Mouse (Mus musculus): ENCODE measurements at regions not wholly inside any gene's neighbourhood (a gene's known extent, or its start where the extent isn't known, plus 50 kb on each side); places are given as distances from the start of the nearest gene placed in this dataset.
A peak's percentile ranks its signal among the peaks of the same experiment; 100 is the strongest.

DNA sequence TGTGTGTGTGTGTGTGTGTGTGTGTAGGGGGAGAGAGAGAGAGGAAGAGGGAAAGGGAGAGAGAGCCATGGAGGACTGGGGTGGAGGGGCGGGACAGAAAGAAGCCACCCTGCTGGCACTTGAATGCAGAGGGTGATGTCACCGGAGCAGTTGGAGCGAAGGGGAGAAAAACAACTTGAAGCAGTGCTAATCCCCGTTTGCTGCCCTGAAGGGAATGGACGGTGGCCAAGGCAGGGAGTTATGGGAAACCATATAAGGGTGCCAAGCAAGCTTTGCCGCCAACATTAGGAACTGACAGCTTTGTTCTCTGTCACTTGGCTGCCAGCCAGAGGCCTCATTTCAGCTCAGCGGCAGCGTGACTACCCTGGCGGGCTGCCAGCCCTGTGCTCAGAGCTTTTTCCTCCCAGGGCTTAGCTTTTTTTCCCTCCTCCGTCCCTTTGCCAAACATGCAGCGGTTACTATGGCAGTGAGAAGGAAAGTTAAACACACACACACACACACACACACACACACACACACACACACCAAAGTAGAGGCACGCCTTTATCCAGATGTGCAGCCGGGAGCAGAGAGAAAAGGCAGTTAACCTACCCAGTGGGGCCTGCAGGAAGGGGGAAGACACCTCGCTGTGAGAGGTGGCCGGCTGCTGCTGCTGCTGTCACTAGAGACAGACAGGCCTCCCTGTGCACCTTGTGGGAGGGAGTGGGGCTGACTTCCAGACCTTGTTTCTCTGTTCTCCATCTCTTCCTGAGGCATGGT is 72.7 kb upstream of the Irf2bp2 start:
- Histone ChIP-seq H3K4me2 (peak overlapping the region; percentile 32), H3K9ac (0 out of 2 replicates have a peak overlapping the region, but pooled peaks have one; percentile 7), H3K36me3 (replicated peaks) (no peaks in the 10 kb centered on the region), H3K4me3 (no peak overlapping the region), H3K4me1 (peaks cover 72% of the 10 kb centered on the region), H3K27ac (peak overlapping the region; percentile 95), H3K27me3 (replicated peaks) (no peaks in the 10 kb centered on the region), H3K9me3 (no peaks in the 10 kb centered on the region)
- ATAC-seq (replicated peaks), result peak; percentile 84
- under 1% methylated on average over 15 of the region's 15 CpGs for WGBS

DNA sequence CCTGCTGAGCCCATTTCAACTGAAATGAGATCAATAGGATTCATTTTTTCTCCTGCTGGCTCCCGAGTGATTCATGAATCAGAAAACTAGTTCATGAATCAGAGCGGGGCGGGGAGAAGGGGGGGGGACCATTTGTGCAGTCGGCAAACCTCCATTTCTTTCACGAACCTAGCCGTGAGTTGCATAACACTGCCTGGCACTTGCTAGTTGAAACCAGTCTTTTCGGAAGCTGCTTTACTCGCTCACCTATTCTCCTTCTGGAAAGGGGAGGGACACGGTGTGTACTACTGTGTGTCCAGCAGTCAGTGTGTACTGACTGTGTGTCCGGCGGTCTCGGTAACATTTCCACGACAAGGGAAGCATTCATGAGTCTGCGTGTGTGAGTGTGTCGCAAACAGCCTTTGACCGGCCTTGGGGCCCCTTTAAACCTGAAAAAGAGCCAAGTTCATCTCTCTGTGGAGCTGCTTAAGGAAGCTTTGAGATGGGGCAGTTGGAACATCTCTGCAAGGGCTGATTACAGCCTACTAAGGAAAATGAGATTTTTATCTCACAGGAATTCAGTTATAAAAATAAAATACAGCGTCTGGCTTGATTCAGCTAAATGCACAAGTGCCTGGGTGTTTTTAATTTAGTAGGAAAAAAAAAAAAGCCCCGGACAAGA is 71.9 kb upstream of the Irf2bp2 start:
- Histone ChIP-seq H3K36me3 (replicated peaks) (no peaks in the 10 kb centered on the region), H3K9me3 (no peaks in the 10 kb centered on the region), H3K9ac (peak overlapping the region; percentile 15; the same call in 1 of the 2 replicates), H3K4me1 (peaks cover 80% of the 10 kb centered on the region), H3K4me2 (peak overlapping the region; percentile 32), H3K4me3 (no peak overlapping the region), H3K27ac (peak overlapping the region; percentile 95), H3K27me3 (replicated peaks) (no peaks in the 10 kb centered on the region)
- 5% methylated on average over 18 of the region's 18 CpGs for WGBS
- ATAC-seq (replicated peaks), result no peak

DNA sequence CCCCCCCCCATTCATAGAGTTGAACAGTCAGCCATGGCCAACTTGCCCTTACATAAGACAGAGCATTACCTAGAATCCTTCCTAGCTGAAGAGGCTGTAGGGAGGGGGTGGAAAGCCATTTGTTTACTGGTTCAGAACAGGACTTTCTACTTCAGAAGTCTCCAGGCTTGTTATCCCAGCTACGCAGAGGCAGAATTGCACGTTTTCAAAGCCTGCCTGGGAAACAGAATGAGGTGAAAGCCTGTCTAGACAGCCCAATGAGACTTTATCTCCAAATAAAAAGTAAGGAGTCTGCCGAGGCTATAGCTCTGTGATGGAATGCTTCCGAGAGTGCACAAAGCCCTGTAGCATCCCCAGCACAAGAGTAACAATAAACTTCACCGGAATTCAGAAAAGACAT is 71.1 kb upstream of the Irf2bp2 start:
- H3K4me1 ChIP-seq, result peaks cover 88% of the 10 kb centered on the region
- no peak for ATAC-seq (replicated peaks)
- H3K4me2 ChIP-seq, result no peak overlapping the region
- H3K27ac ChIP-seq, result peak overlapping the region; percentile 95
- H3K27me3 ChIP-seq (replicated peaks), result no peaks in the 10 kb centered on the region
- no peak overlapping the region for H3K4me3 ChIP-seq
- no peak overlapping the region for H3K9ac ChIP-seq
- H3K36me3 ChIP-seq (replicated peaks), result no peaks in the 10 kb centered on the region
- H3K9me3 ChIP-seq, result no peaks in the 10 kb centered on the region
- 34% methylated on average over 5 of the region's 5 CpGs for WGBS

DNA sequence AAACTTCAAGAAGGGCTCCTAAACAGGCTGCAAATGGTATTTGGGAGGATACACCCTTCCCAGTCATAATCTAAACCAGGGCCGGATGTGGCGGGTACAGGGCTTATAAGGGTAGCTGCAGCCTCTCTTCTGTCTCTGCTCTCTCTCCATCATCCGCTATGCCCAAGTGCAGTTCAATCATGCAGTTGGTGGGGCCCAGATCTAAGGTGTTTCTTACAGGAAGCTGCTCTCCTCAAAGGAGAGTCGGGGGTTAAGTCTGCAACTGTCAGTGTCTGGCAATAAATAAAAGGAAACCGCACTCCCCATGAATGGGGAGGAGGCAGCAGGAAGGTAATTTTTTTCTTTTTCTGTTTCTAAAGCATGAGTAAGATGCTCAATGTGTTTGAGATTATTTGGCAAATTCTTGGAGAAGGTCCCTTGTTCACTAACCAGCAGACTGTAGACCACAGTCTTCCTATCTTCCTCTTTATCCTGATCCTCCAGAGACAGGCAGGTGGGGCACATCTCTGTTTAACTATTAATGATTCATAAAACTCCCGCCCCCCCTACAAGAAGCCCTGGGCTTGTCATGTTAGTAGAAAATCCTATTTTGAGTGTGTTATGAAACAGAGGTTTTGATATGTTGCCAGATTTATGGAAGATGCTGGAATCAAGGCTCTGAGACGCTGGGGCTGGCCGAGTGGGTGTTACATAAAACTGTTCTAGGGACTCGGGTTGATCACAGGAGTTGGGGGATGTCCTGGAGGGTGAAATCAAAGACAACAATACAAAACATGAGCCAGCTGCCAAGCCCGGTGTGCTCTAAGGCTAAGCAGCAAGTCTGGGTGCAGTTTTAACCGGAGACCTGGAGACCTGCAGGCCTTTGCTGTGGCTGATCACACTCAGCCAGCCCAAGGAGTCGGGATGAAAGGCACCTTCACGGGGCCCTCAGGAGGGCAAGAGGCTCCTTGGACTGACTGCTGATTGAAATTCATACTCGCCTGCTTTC is 69.3 kb upstream of the Irf2bp2 start:
- WGBS, result 35% methylated on average over 14 of the region's 14 CpGs

DNA sequence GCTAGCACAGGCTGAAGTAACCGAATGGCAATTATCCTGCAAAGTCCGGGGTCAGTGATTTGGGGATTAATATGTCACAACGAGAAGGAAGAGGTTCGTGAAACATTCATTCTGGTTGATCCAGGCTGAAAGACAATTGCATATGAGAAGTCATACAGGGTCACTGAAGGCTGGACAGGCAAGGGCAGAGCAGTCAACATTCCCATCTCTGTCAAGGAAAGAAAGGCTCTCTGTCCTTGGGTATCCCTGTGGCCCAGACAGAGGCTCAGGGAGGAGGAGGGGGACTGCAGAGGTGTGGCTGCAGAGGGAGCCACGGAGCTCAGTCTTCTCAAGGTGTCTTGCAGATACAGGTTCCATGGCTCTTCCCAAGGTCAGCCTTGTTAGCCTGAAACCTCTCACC is 68.4 kb upstream of the Irf2bp2 start:
- no peak for ATAC-seq (replicated peaks)
- Histone ChIP-seq H3K36me3 (replicated peaks) (no peaks in the 10 kb centered on the region), H3K4me1 (peaks cover 80% of the 10 kb centered on the region), H3K27me3 (replicated peaks) (no peaks in the 10 kb centered on the region), H3K27ac (peak overlapping the region; percentile 95), H3K9ac (no peak overlapping the region; the same call in 1 of the 2 replicates), H3K9me3 (no peaks in the 10 kb centered on the region), H3K4me2 (no peak overlapping the region), H3K4me3 (no peak overlapping the region)
- 23% methylated on average over 5 of the region's 5 CpGs for WGBS

More for the DNA sequence above, 69.3 kb upstream of the Irf2bp2 start:
- H3K9ac ChIP-seq, result no peak overlapping the region
- H3K27me3 ChIP-seq (replicated peaks), result no peaks in the 10 kb centered on the region
- no peaks in the 10 kb centered on the region for H3K36me3 ChIP-seq (replicated peaks)
- ATAC-seq (replicated peaks), result no peak
- no peak overlapping the region for H3K4me2 ChIP-seq
- peak overlapping the region; percentile 95 for H3K27ac ChIP-seq
- H3K9me3 ChIP-seq, result no peaks in the 10 kb centered on the region
- peaks cover 89% of the 10 kb centered on the region for H3K4me1 ChIP-seq
- no peak overlapping the region for H3K4me3 ChIP-seq

DNA sequence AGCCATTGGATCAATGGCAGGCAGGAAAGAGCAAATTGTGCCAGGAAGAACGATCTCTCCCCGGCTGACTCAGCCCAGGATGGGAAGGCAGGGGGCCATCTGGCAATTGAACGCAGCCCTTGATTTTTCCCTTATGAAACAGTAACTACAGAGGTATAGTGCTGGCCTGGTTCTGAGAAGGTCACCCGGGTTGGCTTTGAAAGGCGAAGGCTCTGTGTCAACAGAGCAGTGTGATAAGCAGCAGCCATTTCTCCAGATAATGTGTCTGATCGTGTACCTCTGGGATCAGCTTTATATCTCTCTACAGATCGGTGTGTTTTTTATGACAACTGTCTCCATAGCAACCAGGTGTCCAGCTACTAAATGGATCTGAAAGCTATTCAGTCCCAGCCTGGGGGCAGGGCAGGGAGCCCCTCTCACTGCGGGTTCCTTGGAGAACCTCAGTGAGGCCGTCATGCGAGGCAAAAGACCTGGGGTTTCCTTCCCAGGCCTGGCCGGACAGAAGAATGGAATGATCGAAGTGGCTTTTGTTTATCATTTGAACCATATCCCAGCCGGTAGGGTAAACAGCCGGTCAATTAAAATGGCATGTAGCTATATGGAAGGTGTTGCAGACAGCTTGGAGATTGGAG is 67.8 kb upstream of the Irf2bp2 start:
- ATAC-seq (replicated peaks), result peak; percentile 31
- no peaks in the 10 kb centered on the region for H3K27me3 ChIP-seq (replicated peaks)
- H3K4me2 ChIP-seq, result peak overlapping the region; percentile 17
- peaks cover 75% of the 10 kb centered on the region for H3K4me1 ChIP-seq
- no peaks in the 10 kb centered on the region for H3K9me3 ChIP-seq
- no peak overlapping the region for H3K4me3 ChIP-seq
- H3K9ac ChIP-seq, result peak overlapping the region; percentile 20; the same call in 1 of the 2 replicates
- 22% methylated on average over 14 of the region's 14 CpGs for WGBS
- no peaks in the 10 kb centered on the region for H3K36me3 ChIP-seq (replicated peaks)
- H3K27ac ChIP-seq, result peak overlapping the region; percentile 95

DNA sequence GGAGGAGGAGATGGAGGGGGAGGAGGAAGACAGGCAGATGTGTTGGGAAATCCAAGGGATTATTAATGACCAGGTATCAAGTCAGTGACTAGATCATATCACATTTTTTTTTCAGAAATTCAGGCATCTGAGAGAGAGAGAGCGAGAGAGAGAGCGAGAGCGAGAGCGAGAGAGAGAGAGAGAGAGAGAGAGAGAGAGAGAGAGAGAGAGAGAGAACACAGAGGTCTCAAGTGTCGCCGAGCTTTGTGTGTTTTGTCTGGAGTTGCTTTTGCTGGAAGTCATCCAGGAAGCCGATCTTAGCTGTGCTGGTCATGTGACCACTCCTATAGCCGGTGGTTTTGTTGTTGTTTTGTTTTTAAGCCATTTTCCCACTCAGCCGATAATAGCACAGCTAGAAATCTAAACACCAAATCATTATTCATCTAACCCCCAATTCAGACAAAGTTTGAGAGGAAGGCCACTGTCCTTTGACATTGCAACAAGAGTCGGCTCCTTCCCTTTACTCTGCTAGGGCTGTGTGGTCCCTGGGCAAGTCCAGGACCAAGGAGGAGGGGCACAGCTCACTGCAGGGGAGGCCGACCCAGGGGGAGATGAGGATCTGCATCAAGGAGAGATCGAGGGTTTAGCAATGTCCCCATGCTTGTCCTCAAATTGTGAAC is 67.0 kb upstream of the Irf2bp2 start:
- Histone ChIP-seq H3K9ac (0 out of 2 replicates have a peak overlapping the region, but pooled peaks have one; percentile 11), H3K9me3 (no peaks in the 10 kb centered on the region), H3K4me2 (peak overlapping the region; percentile 17), H3K4me1 (peaks cover 68% of the 10 kb centered on the region), H3K27ac (peak overlapping the region; percentile 95), H3K36me3 (replicated peaks) (no peaks in the 10 kb centered on the region), H3K27me3 (replicated peaks) (no peaks in the 10 kb centered on the region), H3K4me3 (no peak overlapping the region)
- WGBS, result 5% methylated on average over 9 of the region's 12 CpGs
- peak; percentile 30; the same call in 1 of the 2 replicates for ATAC-seq (replicated peaks)

DNA sequence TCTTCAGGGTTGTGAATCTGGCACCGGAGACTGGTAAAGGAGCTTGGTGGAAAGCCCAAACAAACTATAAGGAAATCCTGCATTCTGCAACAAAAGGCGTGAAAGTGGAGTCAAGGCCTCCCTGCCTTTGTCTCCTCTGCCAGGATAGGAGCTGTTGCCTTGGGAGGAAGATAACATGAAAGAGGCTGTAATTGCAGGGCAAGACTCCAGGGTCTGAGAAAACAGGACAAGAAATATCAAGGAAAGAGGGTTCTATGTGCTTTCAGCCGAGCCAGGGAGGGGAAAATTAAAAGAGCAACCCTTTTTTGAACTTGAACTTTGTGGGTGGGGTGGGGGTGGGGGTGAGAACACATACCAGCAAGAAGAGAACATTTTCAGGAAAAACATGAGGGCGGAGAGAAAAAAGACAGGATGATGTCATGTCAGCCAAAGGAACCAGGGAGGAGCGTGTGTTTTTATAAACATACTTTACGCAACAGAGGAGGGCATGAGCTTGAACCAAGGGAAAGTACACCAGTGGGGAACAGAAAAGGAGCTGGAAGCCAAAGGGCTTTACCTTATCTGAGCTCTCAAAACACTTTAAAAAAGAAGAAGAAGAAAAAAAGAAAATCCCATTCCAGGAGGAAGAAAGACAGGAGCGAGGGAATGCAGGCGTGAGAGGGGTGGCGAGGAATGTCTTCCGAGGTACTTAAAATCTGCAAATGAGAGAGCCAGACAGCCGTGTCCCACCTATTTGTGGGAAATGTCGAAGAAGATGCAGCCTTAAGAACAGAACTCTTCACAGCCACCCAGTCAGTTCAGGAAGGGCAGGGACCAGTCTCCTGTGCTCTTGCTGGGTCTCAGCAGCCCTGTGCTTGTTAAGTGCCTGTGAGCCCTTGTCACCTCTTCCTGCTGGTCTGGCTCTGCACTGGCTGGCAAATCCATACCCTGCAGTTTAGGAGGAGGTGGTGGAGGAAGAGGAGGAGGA is 66.2 kb upstream of the Irf2bp2 start:
- H3K4me1 ChIP-seq, result peaks cover 68% of the 10 kb centered on the region

DNA sequence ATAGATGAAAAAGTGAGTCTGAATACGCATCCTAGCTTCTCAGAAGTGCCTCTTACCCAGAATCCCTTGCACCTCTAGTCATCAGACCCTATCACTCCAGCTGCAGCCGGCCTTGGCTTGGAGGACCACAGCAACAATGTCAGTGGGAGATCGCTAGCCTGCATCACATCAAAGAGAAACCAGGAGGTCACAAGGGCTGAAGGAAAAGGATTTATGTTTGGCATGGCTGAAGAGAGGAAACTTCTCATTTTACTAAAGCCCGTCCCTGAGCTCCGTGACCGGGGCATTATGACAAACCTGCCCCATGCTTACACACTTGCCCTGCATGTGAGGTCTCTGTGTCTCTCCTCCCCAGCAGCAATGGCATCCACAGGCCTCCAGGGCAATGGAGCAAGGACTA is 63.8 kb upstream of the Irf2bp2 start:
- Histone ChIP-seq H3K27me3 (replicated peaks) (no peaks in the 10 kb centered on the region), H3K9me3 (no peaks in the 10 kb centered on the region), H3K36me3 (replicated peaks) (no peaks in the 10 kb centered on the region), H3K4me1 (peaks cover 63% of the 10 kb centered on the region), H3K4me3 (no peak overlapping the region), H3K27ac (no peak overlapping the region), H3K9ac (no peak overlapping the region), H3K4me2 (no peak overlapping the region)
- no peak for ATAC-seq (replicated peaks)
- WGBS, result 59% methylated on average over 6 of the region's 6 CpGs

More for the DNA sequence above, 66.2 kb upstream of the Irf2bp2 start:
- H3K27me3 ChIP-seq (replicated peaks), result no peaks in the 10 kb centered on the region
- 0 out of 2 replicates have a peak, but pooled peaks have one; percentile 15 for ATAC-seq (replicated peaks)
- H3K27ac ChIP-seq, result peak overlapping the region; percentile 95
- 0 out of 2 replicates have a peak overlapping the region, but pooled peaks have one; percentile 11 for H3K9ac ChIP-seq
- no peaks in the 10 kb centered on the region for H3K9me3 ChIP-seq
- 46% methylated on average over 12 of the region's 12 CpGs for WGBS
- peak overlapping the region; percentile 17 for H3K4me2 ChIP-seq
- H3K4me3 ChIP-seq, result no peak overlapping the region
- H3K36me3 ChIP-seq (replicated peaks), result no peaks in the 10 kb centered on the region

DNA sequence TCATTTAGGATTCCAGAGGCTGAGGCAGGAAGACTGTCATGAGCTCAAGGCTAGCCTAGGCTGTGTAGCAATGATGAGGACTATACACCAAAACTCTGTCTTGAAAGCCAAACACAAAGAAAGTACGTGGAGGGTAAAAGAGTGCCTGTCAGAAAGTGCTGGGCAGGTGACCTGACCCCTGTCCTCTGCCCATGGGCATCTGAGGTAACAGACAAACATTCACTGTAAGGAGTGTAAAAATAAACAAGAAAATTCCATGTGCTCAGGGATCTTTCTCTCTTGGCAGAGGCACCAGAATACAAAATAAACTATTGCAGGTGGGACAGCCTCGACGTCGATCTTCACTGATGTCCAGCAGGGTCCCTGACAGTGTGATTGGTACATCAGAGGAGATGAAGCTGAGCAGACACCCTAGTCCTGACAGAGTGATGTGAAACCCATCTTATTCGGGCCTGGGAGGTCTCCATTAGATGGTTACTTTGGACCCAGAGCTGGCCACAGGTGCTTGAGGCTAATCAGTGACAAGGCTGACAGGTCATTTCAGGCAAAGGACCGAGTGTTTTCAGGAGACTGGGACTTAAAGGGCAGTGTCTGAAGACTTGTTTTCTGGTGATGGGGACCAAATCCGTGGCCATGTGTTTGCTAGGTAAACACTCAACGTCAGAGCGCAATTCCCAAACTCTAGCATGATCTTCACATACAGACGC is 62.9 kb upstream of the Irf2bp2 start:
- peaks cover 55% of the 10 kb centered on the region for H3K4me1 ChIP-seq
- H3K36me3 ChIP-seq (replicated peaks), result no peaks in the 10 kb centered on the region
- no peaks in the 10 kb centered on the region for H3K27me3 ChIP-seq (replicated peaks)
- no peaks in the 10 kb centered on the region for H3K9me3 ChIP-seq
- H3K27ac ChIP-seq, result no peak overlapping the region
- H3K4me2 ChIP-seq, result no peak overlapping the region
- H3K9ac ChIP-seq, result no peak overlapping the region
- no peak for ATAC-seq (replicated peaks)
- H3K4me3 ChIP-seq, result no peak overlapping the region
- 86% methylated on average over 10 of the region's 10 CpGs for WGBS
